Mouse (Mus musculus) olfactory bulb, adult 2 months (tissue): ENCODE results near the gene Naxd.
"Not testable (repeated sequence)": the region's sequence is repeated elsewhere in the genome, so short reads cannot be mapped to it uniquely, and the experiment has no call there.

Experiments used
- CTCF ChIP-seq: fragments of 200-500 bp; IDR thresholded peaks from 2 replicates; pipeline ENCODE4 v1.5.1; 2012; ENCODE audit warnings: low read depth, mild to moderate bottlenecking, low read length, moderate library complexity; ENCODE audit not compliant: insufficient read depth
- POLR2A ChIP-seq: fragments of 200-500 bp; IDR thresholded peaks from 2 replicates; pipeline ENCODE4 v1.6.1; 2012; ENCODE audit warnings: mild to moderate bottlenecking, low read depth, low read length, moderate library complexity; ENCODE audit not compliant: insufficient read depth

GRCm38 (mm10) chr8:11492340-11492739, 5.0 kb upstream of the Naxd start:
- TF ChIP-seq CTCF, POLR2A: not testable (repeated sequence)
